In genomic region chr2:104256585-104256984, GRCm38 (mm10) we compare ENCODE assay signal across 11 mouse cellular contexts.
"Had no signal": no experiment of that assay in that cellular context is flagged by ENCODE, and none has a peak within 500 bp of the region (broad histone marks: within the 10 kb centered on the region; RNA-seq: fewer than 3 reads in every experiment).

No protein-coding gene starts in this region.

- ATAC-seq: intestine, postnatal 0 days; liver, postnatal 0 days; midbrain, embryonic 13.5 days had no signal

- H3K9ac ChIP-seq: limb, embryonic 12.5 days; liver, embryonic 13.5 days; liver, postnatal 0 days; midbrain, embryonic 13.5 days; neural tube, embryonic 12.5 days had no signal

- H3K36me3 ChIP-seq: limb, embryonic 12.5 days; liver, embryonic 13.5 days had no signal

- H3K27ac ChIP-seq: limb, embryonic 12.5 days; liver, embryonic 13.5 days; midbrain, embryonic 13.5 days; neural tube, embryonic 12.5 days; stomach, postnatal 0 days had no signal

- H3K4me2 ChIP-seq: limb, embryonic 12.5 days; liver, embryonic 13.5 days; midbrain, embryonic 13.5 days; neural tube, embryonic 12.5 days had no signal

- H3K4me3 ChIP-seq: limb, embryonic 12.5 days; liver, embryonic 13.5 days; midbrain, embryonic 13.5 days; neural tube, embryonic 12.5 days had no signal

- DNase-seq: kidney, adult 8-10 months; kidney, postnatal 25 days; liver, embryonic 13.5 days; liver, postnatal 0 days; right cerebral cortex, postnatal 25 days; thymus, postnatal 4 days had no signal

- H3K4me1 ChIP-seq: liver, embryonic 13.5 days had no signal

- H3K9me3 ChIP-seq: limb, embryonic 12.5 days; liver, embryonic 13.5 days; midbrain, embryonic 13.5 days; neural tube, embryonic 12.5 days had no signal

- H3K27me3 ChIP-seq: liver, embryonic 13.5 days; midbrain, embryonic 13.5 days; neural tube, embryonic 12.5 days had no signal
